Mouse (Mus musculus) adrenal gland, postnatal 25 days (tissue): ENCODE data around the gene Cerkl. TPM values are rescaled to one million over a fixed set of nuclear protein-coding genes. Genes with fewer than 3 reads are reported as not detected.

ENCODE experiments used
- DNase-seq: peaks from one replicate; pipeline ENCODE4 v3.0.0; 2021; ENCODE audit warnings: mixed read lengths
- total RNA-seq: library from RNA; stranded (reverse); gene quantifications from 2 replicates; pipeline ENCODE4 v1.2.3, GENCODE M21; 2021

The Cerkl gene
- total RNA-seq, 1 experiment from 2014 or later = 2.1 TPM

DNA sequence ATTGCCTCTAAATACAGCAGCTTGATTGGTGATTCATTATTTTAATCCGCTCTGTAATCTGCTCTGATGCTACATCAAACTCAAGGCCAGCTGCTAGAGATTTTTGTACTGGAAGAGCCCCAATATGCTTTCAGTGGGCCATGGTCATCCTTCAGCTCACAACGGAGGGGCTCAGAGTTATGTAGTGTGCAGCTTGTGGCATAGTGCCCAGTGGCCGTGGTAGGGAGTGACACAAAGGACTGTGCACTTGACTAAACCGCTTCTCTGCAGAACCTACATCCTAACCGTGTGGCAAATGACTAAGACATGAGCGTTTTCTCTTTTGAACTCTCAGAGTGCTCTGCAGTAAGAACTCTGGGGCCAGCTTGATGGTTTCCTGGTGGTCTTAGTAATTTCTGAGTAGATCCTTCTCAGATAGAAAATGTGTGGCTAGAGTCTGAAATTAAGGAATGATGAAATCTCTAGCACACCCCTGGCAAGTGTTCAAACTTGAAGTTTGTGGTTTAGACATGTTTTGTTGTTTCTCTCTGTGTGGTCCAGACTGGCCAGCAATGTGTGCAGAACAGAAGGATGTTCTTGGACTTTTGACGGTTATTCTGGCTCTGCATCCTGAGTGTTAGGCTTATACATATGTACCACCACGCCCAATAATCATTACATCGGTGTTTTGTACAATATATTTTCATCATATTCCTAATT lies 140.3 kb downstream of the Cerkl start:
- no peak for DNase-seq

DNA sequence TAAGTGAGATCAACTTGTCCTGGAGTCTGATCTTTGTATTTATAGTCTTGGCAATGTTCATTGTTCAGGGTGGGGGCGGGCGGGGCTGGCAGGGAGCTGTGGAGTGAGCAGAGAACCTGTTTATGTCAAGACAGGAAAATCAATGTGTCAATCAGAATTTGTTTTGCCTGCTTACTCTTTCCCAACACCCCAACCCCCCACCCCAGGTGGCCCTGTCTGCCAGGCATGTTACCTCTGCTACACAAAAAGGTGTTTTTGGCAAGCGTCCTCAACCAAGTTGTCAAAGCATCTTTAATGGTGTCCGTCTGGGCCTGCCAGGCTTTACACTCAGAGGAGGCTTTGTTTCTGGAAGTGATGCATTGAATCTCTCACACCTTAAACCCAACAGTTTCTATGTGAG lies 141.5 kb downstream of the Cerkl start:
- DNase-seq = no peak

DNA sequence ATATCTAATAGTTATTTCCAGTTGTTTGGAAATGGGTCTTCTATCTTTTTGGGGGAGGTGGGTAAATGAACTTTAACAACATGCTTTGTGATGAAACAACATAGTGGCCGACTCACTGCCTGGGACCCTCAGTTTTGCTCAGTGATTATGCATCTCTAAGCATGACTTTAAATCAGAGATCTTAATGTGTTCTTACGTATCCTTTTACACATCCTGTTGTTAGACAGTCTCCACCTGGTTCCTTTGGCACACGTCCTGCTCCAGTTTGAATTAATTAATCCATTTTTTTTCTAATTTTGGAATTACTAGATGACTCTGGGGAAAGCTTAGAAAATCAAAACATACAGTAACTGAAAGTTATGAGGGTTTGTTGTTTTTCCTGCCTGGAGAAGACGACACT lies 144.1 kb downstream of the Cerkl start:
- DNase-seq = no peak

DNA sequence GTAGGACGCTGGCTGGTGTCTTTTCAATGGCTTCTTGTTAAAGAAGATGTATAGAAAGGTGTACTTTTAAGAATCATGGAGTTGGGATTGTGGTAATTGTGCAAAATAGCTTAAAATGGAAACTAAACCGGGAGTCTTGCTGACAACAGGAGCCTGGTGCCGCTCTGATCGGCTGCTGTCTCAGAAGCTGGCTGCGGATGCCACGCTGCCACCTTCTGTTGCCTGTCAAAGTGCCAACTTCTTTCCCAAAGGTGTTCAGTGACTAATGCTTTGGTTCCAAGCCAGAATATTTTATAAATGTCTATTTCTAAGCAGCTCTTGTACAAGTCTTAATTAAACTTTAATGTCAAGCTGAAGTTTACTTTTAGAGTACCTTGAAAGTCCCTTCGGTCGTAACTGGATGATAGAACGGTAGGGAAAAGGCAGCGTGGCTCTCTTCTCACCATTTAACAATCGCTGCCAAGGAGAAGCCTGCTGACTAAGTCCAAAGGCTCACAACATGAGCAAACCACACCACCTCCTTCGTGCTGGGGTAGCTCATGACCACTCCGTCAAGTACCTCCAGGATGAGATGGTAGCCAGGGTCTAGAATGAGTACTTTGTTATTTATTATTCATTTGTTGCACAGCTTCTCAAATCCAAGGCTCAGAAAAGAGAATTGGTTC lies 147.0 kb downstream of the Cerkl start:
- DNase-seq = no peak

DNA sequence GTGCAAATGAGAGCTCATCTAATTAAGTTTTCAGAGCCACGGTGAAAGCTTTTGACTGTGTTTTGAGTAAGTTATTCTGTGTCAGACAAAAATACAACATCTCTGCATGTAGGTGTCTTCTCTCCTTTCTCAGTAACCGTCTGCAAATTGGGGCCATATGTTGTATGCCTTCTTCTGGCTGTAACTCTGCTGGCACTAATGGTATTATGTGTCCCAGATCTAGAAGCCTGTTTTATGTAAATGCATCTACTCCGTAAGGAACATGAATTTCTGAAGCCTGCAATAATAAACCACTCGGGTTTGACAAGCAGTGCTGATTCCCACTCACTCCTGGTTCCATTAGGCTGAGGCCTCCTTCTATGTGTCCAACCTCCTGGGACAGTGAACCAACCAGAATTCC lies 149.0 kb downstream of the Cerkl start:
- DNase-seq = no peak

DNA sequence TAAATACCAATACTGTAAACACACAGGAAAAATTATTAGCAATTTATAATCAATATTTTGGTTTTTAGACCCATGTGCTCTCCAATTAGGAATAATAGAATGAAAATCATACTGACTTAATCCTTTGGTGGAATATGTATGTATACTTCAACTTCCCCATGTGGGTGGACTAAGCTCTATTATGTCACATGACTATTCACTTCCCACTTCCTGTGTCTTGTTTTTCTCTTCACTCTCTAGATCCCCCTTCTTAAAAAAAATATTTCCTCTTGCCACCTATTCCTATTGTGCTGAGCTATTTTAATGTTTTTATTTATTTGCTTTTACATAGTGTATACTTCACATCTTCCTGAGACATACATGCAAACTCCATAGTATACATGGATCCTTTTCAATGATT lies 154.2 kb downstream of the Cerkl start:
- DNase-seq = no peak

DNA sequence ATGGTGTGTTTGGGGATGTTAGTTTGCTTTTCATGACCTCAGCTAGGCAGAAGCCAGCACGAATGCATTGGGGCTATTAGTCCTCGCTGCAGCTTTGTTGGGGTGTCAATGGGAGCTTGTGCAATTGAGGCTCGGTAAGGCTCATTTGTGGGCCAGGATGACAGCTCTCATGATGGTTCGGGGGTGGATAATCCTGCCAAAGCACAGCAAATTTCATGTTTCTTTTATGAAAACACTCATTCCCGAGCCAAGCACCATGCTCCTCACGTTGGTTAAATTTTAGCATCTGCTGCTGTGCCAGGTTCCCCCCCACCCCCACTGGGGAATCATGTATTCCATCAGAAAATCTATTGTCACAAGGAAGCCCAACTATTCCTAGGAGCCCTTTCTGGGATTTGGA lies 164.2 kb downstream of the Cerkl start:
- no peak for DNase-seq

DNA sequence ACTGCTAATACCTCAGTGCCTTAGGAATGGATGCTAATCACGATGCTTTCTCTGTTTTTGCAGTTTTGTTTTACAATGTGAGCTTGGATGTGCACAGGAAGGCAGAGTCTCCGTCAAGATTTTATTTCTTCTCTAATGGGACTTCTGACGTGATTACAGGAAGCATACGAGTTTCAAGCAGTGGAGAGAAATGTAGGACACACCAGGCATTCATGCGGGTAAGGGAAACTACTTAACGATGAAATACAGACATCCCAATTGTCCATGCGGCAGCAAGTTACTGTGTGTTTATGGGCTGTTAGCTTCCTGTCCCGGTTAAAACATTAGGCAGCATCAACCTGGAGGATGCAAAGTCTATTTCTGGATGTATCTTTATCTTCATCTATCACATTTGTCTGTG lies 164.7 kb downstream of the Cerkl start:
- no peak for DNase-seq

DNA sequence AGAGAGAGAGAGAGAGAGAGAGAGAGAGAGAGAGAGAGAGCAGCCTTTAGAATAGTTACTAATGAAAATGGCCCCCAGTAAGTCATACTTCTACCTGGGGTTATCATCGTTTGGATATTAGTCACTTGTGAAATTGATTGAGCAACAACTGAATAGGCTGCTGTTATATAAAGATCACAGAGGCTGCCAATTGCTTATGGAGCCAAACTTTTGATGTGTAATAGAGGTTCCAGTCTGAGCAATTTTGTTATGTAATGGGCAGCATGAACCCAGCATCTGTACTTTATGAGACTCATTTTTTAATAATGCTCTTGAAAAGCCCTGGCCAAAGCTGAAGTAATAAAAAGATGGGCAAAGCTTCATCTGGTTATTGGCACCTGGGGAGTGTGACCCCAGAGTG lies 166.4 kb downstream of the Cerkl start:
- no peak for DNase-seq

DNA sequence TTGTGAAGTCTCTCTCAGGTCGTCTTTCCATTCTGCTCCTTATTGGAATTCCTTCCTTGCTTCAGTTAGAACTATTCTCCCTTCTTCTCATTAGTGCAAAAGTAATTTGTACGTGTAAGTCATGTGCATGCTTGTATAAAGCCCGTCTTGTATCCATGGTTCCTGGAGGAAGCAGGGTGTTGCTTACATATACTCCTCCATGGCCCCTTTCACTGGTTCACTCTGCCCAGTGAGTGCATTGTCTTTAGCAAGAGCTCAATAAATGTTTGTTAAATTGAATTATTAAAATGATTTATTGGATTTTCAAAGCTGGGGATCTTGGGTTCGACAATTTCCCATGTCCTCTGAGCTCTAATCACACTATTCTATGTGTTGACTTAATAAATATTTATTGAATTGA lies 172.4 kb downstream of the Cerkl start:
- DNase-seq = no peak

Other genes starting within 250 kb of the Cerkl start
- 1.2 and 1.9 TPM in 2 replicates for gene Itga4, start 201.4 kb downstream of the Cerkl start, total RNA-seq
- gene Neurod1, start within 50 bp of the Cerkl start, total RNA-seq = not detected in 2 replicates
- 45.5 and 48.2 TPM in 2 replicates for gene Itprid2, start 178.6 kb upstream of the Cerkl start, total RNA-seq